Mouse (Mus musculus) forebrain, postnatal 0 days (tissue): ENCODE measurements at regions not wholly inside any gene's neighbourhood (a gene's known extent, or its start where the extent isn't known, plus 50 kb on each side); places are given as distances from the start of the nearest gene placed in this dataset.

Source experiments
- ATAC-seq: fragments of 200-750 bp; cut with Nextera tagmentation; 2 replicates; pipeline ENCODE4 v1.8.0; 2017; ENCODE audit warnings: mild to moderate bottlenecking, moderate library complexity
- DNase-seq: peaks from one replicate; pipeline ENCODE4 v3.0.0-alpha.2; 2015
- H3K27ac ChIP-seq: fragments of 300-500 bp; sonication (generic); 2 replicates; pipeline ENCODE4 v1.5.1; 2014; ENCODE audit warnings: low read depth, mild to moderate bottlenecking, antibody characterized with exemption, low read length, moderate library complexity, mixed read lengths
- H3K27me3 ChIP-seq: fragments of 300-500 bp; sonication (generic); 2 replicates; pipeline ENCODE4 v1.6.1; 2014; ENCODE audit warnings: mild to moderate bottlenecking, low read length, mixed read lengths; ENCODE audit not compliant: insufficient read depth
- H3K36me3 ChIP-seq: fragments of 300-500 bp; sonication (generic); 2 replicates; pipeline ENCODE4 v1.6.1; 2014; ENCODE audit warnings: mild to moderate bottlenecking, moderate library complexity; ENCODE audit not compliant: insufficient read depth
- H3K4me1 ChIP-seq: fragments of 300-500 bp; sonication (generic); 2 replicates; pipeline ENCODE4 v1.6.1; 2014; ENCODE audit warnings: antibody characterized with exemption; ENCODE audit not compliant: insufficient read depth
- H3K4me2 ChIP-seq: fragments of 300-500 bp; sonication (generic); 2 replicates; pipeline ENCODE4 v1.6.1; 2014; ENCODE audit warnings: low read depth, mild to moderate bottlenecking, moderate library complexity
- H3K4me3 ChIP-seq: fragments of 300-500 bp; sonication (generic); 2 replicates; pipeline ENCODE4 v1.5.1; 2014; ENCODE audit warnings: low read depth, low read length, mixed read lengths
- H3K9ac ChIP-seq: fragments of 300-500 bp; sonication (generic); 2 replicates; pipeline ENCODE4 v1.6.1; 2014; ENCODE audit warnings: mild to moderate bottlenecking
- H3K9me3 ChIP-seq: fragments of 300-500 bp; sonication (generic); 2 replicates; pipeline ENCODE4 v1.6.1; 2016; ENCODE audit warnings: low read length
- CTCF ChIP-seq: sonication (generic); IDR thresholded peaks from 2 replicates; pipeline ENCODE4 v1.5.1; 2016; ENCODE audit warnings: antibody characterized with exemption, control low read depth, low read depth
- WGBS: fragments of 180-500 bp; shearing (Covaris S2); extraction: QIAGEN DNeasy Blood & Tissue Kit; methylation state at CpG from one replicate; pipeline ENCODE4 v1.1.7; 2014; 5-methylcytosine and 5-hydroxymethylcytosine counted together

DNA sequence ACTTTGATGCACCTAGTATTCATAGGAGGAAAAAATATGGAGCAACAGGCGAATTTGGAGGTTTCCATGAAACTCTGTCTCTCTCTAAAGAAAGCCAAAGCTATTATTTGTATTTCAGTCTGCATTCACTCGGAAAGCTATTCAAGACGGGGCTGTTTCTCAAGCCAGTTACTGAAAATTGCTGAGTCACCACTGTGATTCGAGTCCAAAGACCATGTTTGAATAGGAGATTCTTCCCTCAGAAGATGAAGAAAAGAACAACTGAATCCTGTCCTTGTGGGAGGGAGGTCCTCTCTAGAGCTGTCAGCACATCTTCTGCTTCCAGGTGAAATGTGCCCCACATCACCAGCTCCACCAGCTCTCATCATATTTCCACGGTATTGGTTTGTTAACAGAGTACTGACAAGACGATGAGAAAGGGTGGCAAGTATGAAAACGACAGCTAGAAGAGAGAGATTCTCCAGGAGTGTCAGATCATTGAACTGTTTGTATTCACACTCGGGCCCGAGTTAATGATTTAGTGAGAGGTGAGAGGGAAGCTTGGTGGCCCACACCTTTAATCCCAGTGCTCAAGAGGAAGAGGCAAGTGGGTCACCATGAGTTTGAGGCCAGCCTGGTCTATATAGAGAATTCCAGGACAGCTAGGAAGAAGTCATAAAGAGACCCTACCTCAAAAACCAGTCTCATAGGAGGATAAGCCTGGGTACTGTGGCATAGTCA is 335.3 kb downstream of the Sox9 start:
- WGBS: 72% methylated on average over 9 of the region's 9 CpGs
- no peak for TF ChIP-seq CTCF

DNA sequence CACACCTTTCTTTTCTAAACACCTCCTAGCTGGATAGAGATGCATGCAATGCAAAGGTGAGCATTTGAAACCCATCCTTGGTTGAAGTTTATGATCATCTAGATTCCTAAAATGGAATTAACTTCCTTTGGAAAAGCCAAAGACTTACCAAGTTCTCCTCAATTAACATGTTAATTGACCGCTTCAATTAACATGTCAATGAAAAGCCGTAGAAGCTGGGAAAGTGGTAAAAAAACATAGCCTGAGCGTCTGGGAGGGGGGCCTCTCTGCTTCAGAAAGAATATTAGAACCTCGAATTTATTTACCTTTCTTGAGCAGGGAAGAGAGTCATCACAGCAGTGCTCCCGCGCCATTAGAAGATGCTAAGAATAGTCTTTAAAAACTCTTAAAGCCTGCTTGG is 338.5 kb downstream of the Sox9 start:
- H3K36me3 ChIP-seq: no peaks in the 10 kb centered on the region
- H3K9me3 ChIP-seq: no peaks in the 10 kb centered on the region
- 0 out of 2 replicates have a peak, but pooled peaks cover 14% of the 10 kb centered on the region for H3K4me1 ChIP-seq
- no peaks in the 10 kb centered on the region for H3K27me3 ChIP-seq
- ATAC-seq (no peak), DNase-seq (no peak)
- 12% methylated on average over 6 of the region's 6 CpGs for WGBS
- no peak overlapping the region for H3K9ac ChIP-seq
- TF ChIP-seq CTCF: no peak
- H3K4me2 ChIP-seq: no peak overlapping the region
- no peak overlapping the region for H3K27ac ChIP-seq
- no peak overlapping the region for H3K4me3 ChIP-seq

More for the DNA sequence above, 335.3 kb downstream of the Sox9 start:
- Histone ChIP-seq H3K4me3 (no peak overlapping the region), H3K9me3 (no peaks in the 10 kb centered on the region), H3K36me3 (no peaks in the 10 kb centered on the region), H3K4me2 (no peak overlapping the region), H3K9ac (no peak overlapping the region), H3K27me3 (no peaks in the 10 kb centered on the region), H3K4me1 (0 out of 2 replicates have a peak, but pooled peaks cover 14% of the 10 kb centered on the region), H3K27ac (no peak overlapping the region)
- ATAC-seq (no peak), DNase-seq (no peak)

DNA sequence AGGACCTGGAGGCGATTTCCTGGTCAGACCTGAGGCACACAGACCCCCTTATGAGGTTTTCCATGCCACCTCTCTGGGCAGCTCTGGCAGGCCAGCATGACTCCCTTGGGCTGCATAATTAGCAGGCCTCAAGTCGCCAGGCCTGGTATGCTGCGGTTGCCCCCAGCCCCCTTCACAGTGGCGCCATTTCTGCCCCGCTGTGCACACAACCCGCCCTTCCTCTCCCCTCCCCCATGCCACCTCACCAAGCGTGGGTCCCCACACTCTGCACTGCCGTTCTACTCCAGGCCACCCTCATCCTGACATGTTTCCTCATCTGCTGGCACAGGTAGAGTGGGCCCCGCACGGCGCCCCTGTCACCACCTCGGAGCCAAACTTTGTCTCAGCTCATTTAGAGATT is 339.3 kb downstream of the Sox9 start:
- Histone ChIP-seq H3K4me1 (0 out of 2 replicates have a peak, but pooled peaks cover 14% of the 10 kb centered on the region), H3K9ac (no peak overlapping the region), H3K27ac (peak overlapping the region; percentile 15; the same call in 1 of the 2 replicates), H3K9me3 (no peaks in the 10 kb centered on the region), H3K4me2 (no peak overlapping the region; the same call in 1 of the 2 replicates), H3K36me3 (no peaks in the 10 kb centered on the region), H3K27me3 (no peaks in the 10 kb centered on the region), H3K4me3 (no peak overlapping the region)
- DNase-seq (no peak), ATAC-seq (no peak; the same call in 1 of the 2 replicates)
- 28% methylated on average over 12 of the region's 12 CpGs for WGBS
- TF ChIP-seq CTCF: no peak

DNA sequence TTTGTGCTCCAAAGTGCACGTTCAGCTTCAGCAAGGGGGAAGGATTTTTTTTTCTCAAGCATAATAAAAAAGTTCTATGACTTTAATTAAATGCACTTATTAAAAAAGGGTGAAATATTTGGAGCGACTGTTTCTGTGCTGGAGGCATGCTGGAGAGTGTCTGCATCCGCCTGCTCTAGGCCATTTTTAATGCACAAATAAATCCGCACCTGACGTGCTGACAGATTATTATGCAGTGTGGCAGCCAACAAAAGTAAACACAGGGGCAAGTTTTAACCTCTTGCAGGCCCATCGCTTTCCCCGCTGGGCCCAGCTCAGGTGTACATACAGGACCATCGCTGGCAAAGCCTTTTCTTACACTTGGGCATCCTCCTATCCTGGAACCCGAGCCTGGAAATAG is 340.1 kb downstream of the Sox9 start:
- Histone ChIP-seq H3K27me3 (no peaks in the 10 kb centered on the region), H3K4me3 (no peak overlapping the region), H3K9me3 (no peaks in the 10 kb centered on the region), H3K27ac (no peak overlapping the region), H3K4me1 (0 out of 2 replicates have a peak, but pooled peaks cover 14% of the 10 kb centered on the region), H3K36me3 (no peaks in the 10 kb centered on the region), H3K9ac (no peak overlapping the region), H3K4me2 (no peak overlapping the region)
- DNase-seq (no peak), ATAC-seq (no peak)
- no peak for TF ChIP-seq CTCF
- WGBS: 40% methylated on average over 9 of the region's 9 CpGs

GRCm38 (mm10) chr11:113122964-113123363 is 340.9 kb downstream of the Sox9 start:
- Histone ChIP-seq H3K9ac (no peak overlapping the region), H3K4me2 (no peak overlapping the region), H3K4me1 (0 out of 2 replicates have a peak, but pooled peaks cover 14% of the 10 kb centered on the region), H3K4me3 (no peak overlapping the region), H3K27me3 (no peaks in the 10 kb centered on the region), H3K36me3 (no peaks in the 10 kb centered on the region), H3K9me3 (no peaks in the 10 kb centered on the region), H3K27ac (no peak overlapping the region)
- DNase-seq (no peak), ATAC-seq (no peak)
- no peak for TF ChIP-seq CTCF
- 52% methylated on average over 2 of the region's 2 CpGs for WGBS

DNA sequence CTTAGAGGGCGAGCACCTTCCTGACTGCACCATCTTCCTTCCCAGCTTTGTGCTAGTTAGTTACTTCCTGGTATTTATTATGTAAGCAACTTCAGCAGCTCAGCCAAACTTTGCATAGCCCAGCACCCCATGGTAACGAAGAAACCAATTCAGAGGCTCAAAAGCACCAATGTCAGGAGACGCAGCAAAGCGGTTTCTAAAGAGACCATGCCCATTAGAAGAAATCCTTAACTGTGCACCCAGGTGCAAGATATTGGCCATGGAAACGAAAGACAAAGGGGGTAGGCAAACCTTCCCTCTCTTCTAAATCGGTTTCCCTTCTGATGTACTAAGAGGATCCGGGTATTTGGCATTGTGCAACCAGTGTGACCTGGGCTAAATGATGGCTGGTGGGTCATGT is 343.8 kb downstream of the Sox9 start:
- 33% methylated on average over 7 of the region's 7 CpGs for WGBS
- H3K4me1 ChIP-seq: 0 out of 2 replicates have a peak, but pooled peaks cover 11% of the 10 kb centered on the region
- no peaks in the 10 kb centered on the region for H3K27me3 ChIP-seq
- H3K4me2 ChIP-seq: no peak overlapping the region
- no peak overlapping the region for H3K4me3 ChIP-seq
- DNase-seq (no peak), ATAC-seq (no peak)
- no peak overlapping the region for H3K27ac ChIP-seq
- no peaks in the 10 kb centered on the region for H3K36me3 ChIP-seq
- no peak overlapping the region for H3K9ac ChIP-seq
- TF ChIP-seq CTCF: no peak
- H3K9me3 ChIP-seq: no peaks in the 10 kb centered on the region

- Histone ChIP-seq H3K36me3 (no peaks in the 10 kb centered on the region), H3K4me3 (no peak overlapping the region), H3K4me1 (no peaks in the 10 kb centered on the region), H3K9me3 (no peaks in the 10 kb centered on the region), H3K4me2 (no peak overlapping the region), H3K27ac (no peak overlapping the region), H3K27me3 (no peaks in the 10 kb centered on the region), H3K9ac (no peak overlapping the region)
- no peak for TF ChIP-seq CTCF
- ATAC-seq (no peak), DNase-seq (no peak)
- WGBS: 72% methylated on average over 5 of the region's 5 CpGs
Measured at GRCm38 (mm10) chr11:113129192-113129591, 347.2 kb downstream of the Sox9 start.
